Mouse (Mus musculus) spleen, postnatal 4 days (tissue): Measurements from ENCODE around the gene Parp11.
A peak's percentile ranks its signal among the peaks of the same experiment; 100 is the strongest.

Experiments
- DNase-seq, 2 experiments: peaks; one replicate each; pipeline ENCODE4 v3.0.0; 2022; ENCODE audit warnings: low spot score in 2 of 2

The Parp11 gene

GRCm38 (mm10) chr6:127446436-127446890 lies at the start of gene Parp11:
Parp11 (plus strand) TSS chr6:127446840.
- DNase-seq: peak; percentile 82 to 88

GRCm38 (mm10) chr6:127398073-127398472 lies 48.6 kb upstream of the Parp11 start:
- peak; percentile 70 to 72 for DNase-seq

GRCm38 (mm10) chr6:127401419-127401818 lies 45.2 kb upstream of the Parp11 start:
- DNase-seq: no peak

- no peak for DNase-seq
Observed at GRCm38 (mm10) chr6:127404070-127404810, 42.4 kb upstream of the Parp11 start.

- DNase-seq: no peak
Observed at GRCm38 (mm10) chr6:127405682-127406081, 41.0 kb upstream of the Parp11 start.

GRCm38 (mm10) chr6:127407742-127408141 lies 38.9 kb upstream of the Parp11 start:
- no peak for DNase-seq

GRCm38 (mm10) chr6:127417525-127418184 lies 29.0 kb upstream of the Parp11 start:
- DNase-seq: no peak

GRCm38 (mm10) chr6:127418322-127418721 lies 28.3 kb upstream of the Parp11 start:
- DNase-seq: no peak

- DNase-seq: no peak
Observed at GRCm38 (mm10) chr6:127420115-127420514, 26.5 kb upstream of the Parp11 start.

- no peak for DNase-seq
Observed at GRCm38 (mm10) chr6:127425095-127425494, 21.5 kb upstream of the Parp11 start.

GRCm38 (mm10) chr6:127430716-127431115 lies 15.9 kb upstream of the Parp11 start:
- no peak for DNase-seq

- DNase-seq: no peak
Observed at GRCm38 (mm10) chr6:127431196-127431766, 15.4 kb upstream of the Parp11 start.

GRCm38 (mm10) chr6:127433886-127434647 lies 12.6 kb upstream of the Parp11 start:
- DNase-seq: no peak

GRCm38 (mm10) chr6:127434648-127434984 lies 12.0 kb upstream of the Parp11 start:
- no peak for DNase-seq

GRCm38 (mm10) chr6:127439063-127439462 lies 7.6 kb upstream of the Parp11 start:
- no peak for DNase-seq

- no peak for DNase-seq
Observed at GRCm38 (mm10) chr6:127439540-127440195, 7.0 kb upstream of the Parp11 start.

GRCm38 (mm10) chr6:127440416-127441104 lies 6.1 kb upstream of the Parp11 start:
- DNase-seq: no peak

- DNase-seq: no peak
Observed at GRCm38 (mm10) chr6:127442584-127442983, 4.1 kb upstream of the Parp11 start.

- no peak for DNase-seq
Observed at GRCm38 (mm10) chr6:127443910-127444309, 2.7 kb upstream of the Parp11 start.

- DNase-seq: peak; percentile 87
Observed at GRCm38 (mm10) chr6:127444466-127444865, 2.2 kb upstream of the Parp11 start.
